Mouse (Mus musculus): ENCODE measurements around the gene Dennd4a. TPM values are rescaled to one million over a fixed set of nuclear protein-coding genes. Genes with fewer than 3 reads are reported as not detected.

Gene Dennd4a
- polyA plus RNA-seq, 1 experiment from 2014 or later: 6.1 TPM

GRCm38 (mm10) chr9:64947483-64948095, 136.4 kb downstream of the Dennd4a start:
- no peak for ATAC-seq (ENCODE audit: low FRiP score, low TSS enrichment)
- Histone ChIP-seq H3K4me2 (replicated peaks; ENCODE audit: low read depth, low read length) (no peak overlapping the region), H3K9ac (ENCODE audit: low read depth, low read length) (no peak overlapping the region), H3K4me1 (ENCODE audit: control insufficient read depth, insufficient read depth, low read length) (peaks cover 16% of the 10 kb centered on the region; the same call in 1 of the 2 replicates), H3K27me3 (ENCODE audit: control insufficient read depth, insufficient read depth, low read length) (no peaks in the 10 kb centered on the region; the same call in 1 of the 2 replicates), H3K9me3 (ENCODE audit: control insufficient read depth, low read length) (no peaks in the 10 kb centered on the region), H3K27ac (ENCODE audit: low read depth, low read length) (no peak overlapping the region), H3K36me3 (ENCODE audit: control insufficient read depth, insufficient read depth, low read length) (no peaks in the 10 kb centered on the region), H3K4me3 (ENCODE audit: low read length) (no peak overlapping the region)
- 91% methylated on average over 9 of the region's 9 CpGs for WGBS

- Histone ChIP-seq H3K9ac (ENCODE audit: low read depth, low read length) (no peak within 1 kb of the TSS), H3K27me3 (ENCODE audit: control insufficient read depth, insufficient read depth, low read length) (no peaks in the 10 kb centered on the region; the same call in 1 of the 2 replicates), H3K36me3 (ENCODE audit: control insufficient read depth, insufficient read depth, low read length) (no peaks in the 10 kb centered on the region), H3K4me2 (replicated peaks; ENCODE audit: low read depth, low read length) (no peak within 1 kb of the TSS), H3K9me3 (ENCODE audit: control insufficient read depth, low read length) (no peaks in the 10 kb centered on the region), H3K27ac (ENCODE audit: low read depth, low read length) (no peak within 1 kb of the TSS), H3K4me3 (ENCODE audit: low read length) (no peak within 1 kb of the TSS), H3K4me1 (ENCODE audit: control insufficient read depth, insufficient read depth, low read length) (peaks cover 3% of the 10 kb centered on the region; the same call in 1 of the 2 replicates)
- WGBS: 34% methylated on average over 11 of the region's 11 CpGs
- ATAC-seq (ENCODE audit: low FRiP score, low TSS enrichment): no peak; the same call in 1 of the 2 replicates
These were observed 140.1 kb downstream of the Dennd4a start, which contains the start of gene Slc24a1 for GRCm38 (mm10) chr9:64951161-64951657. TSS of gene Slc24a1 (minus strand) at chr9:64951607.

- WGBS: 15% methylated on average over 5 of the region's 5 CpGs
- no peak overlapping the region for H3K9ac ChIP-seq (ENCODE audit: low read depth, low read length)
- no peak overlapping the region for H3K4me3 ChIP-seq (ENCODE audit: low read length)
- no peak overlapping the region for H3K4me2 ChIP-seq (replicated peaks; ENCODE audit: low read depth, low read length)
- no peaks in the 10 kb centered on the region; the same call in 1 of the 2 replicates for H3K27me3 ChIP-seq (ENCODE audit: control insufficient read depth, insufficient read depth, low read length)
- no peaks in the 10 kb centered on the region for H3K4me1 ChIP-seq (ENCODE audit: control insufficient read depth, insufficient read depth, low read length)
- ATAC-seq (ENCODE audit: low FRiP score, low TSS enrichment): no peak
- no peak overlapping the region for H3K27ac ChIP-seq (ENCODE audit: low read depth, low read length)
- no peaks in the 10 kb centered on the region for H3K36me3 ChIP-seq (ENCODE audit: control insufficient read depth, insufficient read depth, low read length)
- H3K9me3 ChIP-seq (ENCODE audit: control insufficient read depth, low read length): no peaks in the 10 kb centered on the region
These were observed 140.9 kb downstream of the Dennd4a start for GRCm38 (mm10) chr9:64952055-64952454.

- Histone ChIP-seq H3K27ac (ENCODE audit: low read depth, low read length) (no peak overlapping the region), H3K4me3 (ENCODE audit: low read length) (no peak overlapping the region), H3K36me3 (ENCODE audit: control insufficient read depth, insufficient read depth, low read length) (no peaks in the 10 kb centered on the region), H3K27me3 (ENCODE audit: control insufficient read depth, insufficient read depth, low read length) (no peaks in the 10 kb centered on the region; the same call in 1 of the 2 replicates), H3K9ac (ENCODE audit: low read depth, low read length) (no peak overlapping the region), H3K4me1 (ENCODE audit: control insufficient read depth, insufficient read depth, low read length) (no peaks in the 10 kb centered on the region), H3K4me2 (replicated peaks; ENCODE audit: low read depth, low read length) (no peak overlapping the region), H3K9me3 (ENCODE audit: control insufficient read depth, low read length) (no peaks in the 10 kb centered on the region)
- no peak for ATAC-seq (ENCODE audit: low FRiP score, low TSS enrichment)
- 81% methylated on average over 7 of the region's 7 CpGs for WGBS
These were observed 142.1 kb downstream of the Dennd4a start for GRCm38 (mm10) chr9:64953190-64953589.

- Histone ChIP-seq H3K4me1 (ENCODE audit: control insufficient read depth, insufficient read depth, low read length) (0 out of 2 replicates have a peak, but pooled peaks cover 3% of the 10 kb centered on the region), H3K9ac (ENCODE audit: low read depth, low read length) (no peak overlapping the region), H3K27ac (ENCODE audit: low read depth, low read length) (no peak overlapping the region), H3K27me3 (ENCODE audit: control insufficient read depth, insufficient read depth, low read length) (no peaks in the 10 kb centered on the region), H3K4me3 (ENCODE audit: low read length) (no peak overlapping the region), H3K36me3 (ENCODE audit: control insufficient read depth, insufficient read depth, low read length) (no peaks in the 10 kb centered on the region), H3K9me3 (ENCODE audit: control insufficient read depth, low read length) (no peaks in the 10 kb centered on the region), H3K4me2 (replicated peaks; ENCODE audit: low read depth, low read length) (0 out of 2 replicates have a peak overlapping the region, but pooled peaks have one; percentile 11)
- no peak for ATAC-seq (ENCODE audit: low FRiP score, low TSS enrichment)
- 33% methylated on average over 12 of the region's 12 CpGs for WGBS
These were observed 145.2 kb downstream of the Dennd4a start for GRCm38 (mm10) chr9:64956337-64956736.

DNA sequence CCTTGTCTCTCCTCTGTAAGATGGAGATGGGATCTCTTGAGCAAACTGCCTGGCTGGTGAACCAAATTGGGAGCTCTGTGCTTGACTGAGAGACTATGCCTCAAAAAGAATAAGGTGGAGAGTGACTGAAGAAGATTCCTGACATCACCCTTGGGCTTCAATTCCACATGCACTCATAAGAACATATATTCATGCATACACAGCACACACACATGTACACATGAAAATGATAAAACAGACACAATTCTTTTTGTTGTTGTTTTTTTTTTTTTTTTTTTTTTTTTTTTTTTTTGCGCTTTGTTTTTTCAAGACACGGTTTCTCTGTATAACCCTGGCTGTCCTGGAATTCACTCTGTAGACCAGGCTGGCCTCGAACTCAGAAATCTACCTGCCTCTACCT, 146.1 kb downstream of the Dennd4a start:
- H3K4me2 ChIP-seq (replicated peaks; ENCODE audit: low read depth, low read length): no peak overlapping the region
- no peaks in the 10 kb centered on the region for H3K9me3 ChIP-seq (ENCODE audit: control insufficient read depth, low read length)
- WGBS: 83% methylated on average over 3 of the region's 3 CpGs
- H3K36me3 ChIP-seq (ENCODE audit: control insufficient read depth, insufficient read depth, low read length): peaks cover under 1% of the 10 kb centered on the region; the same call in 1 of the 2 replicates
- peaks cover 8% of the 10 kb centered on the region for H3K4me1 ChIP-seq (ENCODE audit: control insufficient read depth, insufficient read depth, low read length)
- H3K27me3 ChIP-seq (ENCODE audit: control insufficient read depth, insufficient read depth, low read length): no peaks in the 10 kb centered on the region
- no peak for ATAC-seq (ENCODE audit: low FRiP score, low TSS enrichment)
- H3K27ac ChIP-seq (ENCODE audit: low read depth, low read length): no peak overlapping the region
- no peak overlapping the region for H3K9ac ChIP-seq (ENCODE audit: low read depth, low read length)
- no peak overlapping the region for H3K4me3 ChIP-seq (ENCODE audit: low read length)

DNA sequence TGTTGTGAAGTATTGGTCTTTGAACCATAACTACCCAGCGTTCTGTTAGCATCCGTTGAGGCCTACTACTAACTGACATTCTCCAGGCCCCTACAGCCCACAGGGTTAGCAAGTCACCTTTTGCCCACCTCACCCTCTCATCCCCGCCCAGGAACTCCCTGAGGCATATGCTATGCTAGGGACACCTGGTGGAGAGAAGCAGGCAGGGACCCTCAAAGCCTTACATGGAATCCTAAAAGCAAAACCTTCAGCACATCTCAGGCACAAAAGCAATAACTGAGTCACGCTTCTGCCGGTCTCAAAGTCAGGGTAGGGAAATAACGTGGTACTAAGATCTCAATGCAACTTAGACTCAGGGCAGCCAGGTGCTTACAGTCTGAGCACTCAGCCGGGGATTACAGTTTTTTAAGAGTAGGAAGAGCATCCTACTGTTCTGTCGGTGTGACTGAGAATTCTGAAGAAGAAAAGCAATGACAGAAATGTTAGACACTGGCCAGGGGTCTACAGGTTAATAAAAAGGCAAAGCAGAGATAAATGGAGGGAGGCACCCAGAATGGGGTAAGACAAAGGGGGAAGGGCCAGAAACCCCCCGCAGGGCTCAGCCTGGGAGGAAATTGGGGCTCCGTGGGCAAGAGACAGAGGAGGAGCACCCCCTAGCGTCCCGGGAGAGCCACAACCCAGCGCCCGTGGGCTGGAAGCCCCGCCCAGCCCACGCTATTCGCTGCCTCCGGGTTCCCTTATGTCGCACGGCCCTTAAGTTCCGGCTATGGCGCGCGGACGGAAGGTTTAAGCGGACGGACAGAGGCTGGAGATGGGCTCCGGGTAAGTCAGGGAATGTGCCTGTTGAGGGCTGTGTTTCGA, 149.2 kb downstream of the Dennd4a start, which contains the start of gene Ints14:
Gene Ints14, plus strand, starts transcription at position 789 of the 861 bp plus-strand sequence.
- WGBS: 3% methylated on average over 27 of the region's 29 CpGs
- Histone ChIP-seq H3K27ac (ENCODE audit: low read depth, low read length) (peak within 1 kb of the TSS; percentile 89), H3K9me3 (ENCODE audit: control insufficient read depth, low read length) (no peaks in the 10 kb centered on the region), H3K4me2 (replicated peaks; ENCODE audit: low read depth, low read length) (peak within 1 kb of the TSS; percentile 81), H3K4me1 (ENCODE audit: control insufficient read depth, insufficient read depth, low read length) (peaks cover 8% of the 10 kb centered on the region), H3K9ac (ENCODE audit: low read depth, low read length) (peak within 1 kb of the TSS; percentile 93), H3K36me3 (ENCODE audit: control insufficient read depth, insufficient read depth, low read length) (peaks cover 21% of the 10 kb centered on the region), H3K27me3 (ENCODE audit: control insufficient read depth, insufficient read depth, low read length) (no peaks in the 10 kb centered on the region), H3K4me3 (ENCODE audit: low read length) (peak within 1 kb of the TSS; percentile 82)
- ATAC-seq (ENCODE audit: low FRiP score, low TSS enrichment): peak; percentile 95

GRCm38 (mm10) chr9:64960978-64961320, 149.8 kb downstream of the Dennd4a start:
- Histone ChIP-seq H3K4me1 (ENCODE audit: control insufficient read depth, insufficient read depth, low read length) (peaks cover 8% of the 10 kb centered on the region), H3K27me3 (ENCODE audit: control insufficient read depth, insufficient read depth, low read length) (no peaks in the 10 kb centered on the region), H3K4me3 (ENCODE audit: low read length) (peak overlapping the region; percentile 82), H3K9ac (ENCODE audit: low read depth, low read length) (peak overlapping the region; percentile 93), H3K9me3 (ENCODE audit: control insufficient read depth, low read length) (no peaks in the 10 kb centered on the region), H3K36me3 (ENCODE audit: control insufficient read depth, insufficient read depth, low read length) (peaks cover 26% of the 10 kb centered on the region), H3K27ac (ENCODE audit: low read depth, low read length) (peak overlapping the region; percentile 89), H3K4me2 (replicated peaks; ENCODE audit: low read depth, low read length) (peak overlapping the region; percentile 81)
- WGBS: under 1% methylated on average over 17 of the region's 17 CpGs
- peak; percentile 82; the same call in 1 of the 2 replicates for ATAC-seq (ENCODE audit: low FRiP score, low TSS enrichment)

All from kidney, embryonic 14.5 days (tissue).